Mouse (Mus musculus) T-cell, adult 2 months (primary cell): ENCODE results near the gene Smim11.

Source experiments
- DNase-seq: peaks from one replicate; pipeline ENCODE4 v3.0.0; 2022; ENCODE audit warnings: low spot score

Smim11 gene

DNA sequence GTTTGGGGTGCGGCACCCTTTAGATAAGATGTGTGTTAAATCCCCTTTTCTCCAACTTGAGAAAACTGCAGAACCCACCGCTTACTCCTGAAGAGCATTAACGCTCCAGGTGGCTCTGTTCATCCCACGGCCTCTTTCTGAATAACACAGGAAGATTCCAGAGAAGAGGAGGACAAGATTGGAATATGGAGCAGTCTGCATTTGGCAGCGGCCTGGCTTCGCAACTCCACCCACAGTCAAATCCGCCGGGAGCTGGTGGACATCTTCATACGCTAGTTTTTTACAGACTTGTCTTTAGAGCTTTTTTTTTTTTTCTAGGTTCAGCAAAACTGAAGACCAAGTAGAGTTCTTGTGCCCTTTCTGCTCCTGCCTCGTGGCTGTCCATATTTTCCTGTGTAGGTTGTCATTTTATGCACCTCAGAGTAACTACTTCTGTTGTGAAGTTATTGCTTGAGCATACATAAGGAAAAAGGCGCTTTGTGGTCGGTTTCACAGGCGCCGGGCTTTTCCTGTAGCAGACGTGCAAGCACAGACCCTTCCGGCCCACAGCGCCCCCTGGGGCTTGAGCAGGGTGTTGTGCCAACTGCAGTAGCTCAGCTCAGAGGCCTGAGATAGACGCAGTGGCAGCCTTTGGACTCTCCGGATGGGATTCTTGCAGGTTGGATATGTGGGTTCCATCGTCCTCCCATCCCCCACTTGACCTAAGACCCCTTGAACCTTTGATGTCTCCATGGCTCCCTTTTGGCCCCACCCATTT is 18.4 kb downstream of the Smim11 start:
- peak; percentile 63 for DNase-seq

DNA sequence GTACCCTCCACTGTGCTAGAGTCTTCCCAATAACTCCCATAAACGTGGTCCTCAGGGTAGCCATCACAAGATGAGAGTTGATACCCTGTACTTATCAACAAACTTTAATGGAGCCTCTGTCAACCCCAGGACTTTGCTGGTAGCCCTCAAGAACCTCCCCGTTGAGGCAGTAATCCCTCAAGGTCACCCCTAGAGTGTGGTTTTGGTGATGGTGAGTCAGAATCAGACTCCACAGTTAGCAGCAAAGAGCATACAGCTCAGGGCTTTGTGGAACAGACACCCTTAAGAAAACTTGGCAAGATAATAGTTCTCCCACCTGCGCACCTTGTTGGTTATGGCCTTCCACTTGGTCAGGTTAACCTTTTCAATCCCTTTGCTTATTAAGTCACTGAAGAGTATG is 19.3 kb downstream of the Smim11 start:
- no peak for DNase-seq

DNA sequence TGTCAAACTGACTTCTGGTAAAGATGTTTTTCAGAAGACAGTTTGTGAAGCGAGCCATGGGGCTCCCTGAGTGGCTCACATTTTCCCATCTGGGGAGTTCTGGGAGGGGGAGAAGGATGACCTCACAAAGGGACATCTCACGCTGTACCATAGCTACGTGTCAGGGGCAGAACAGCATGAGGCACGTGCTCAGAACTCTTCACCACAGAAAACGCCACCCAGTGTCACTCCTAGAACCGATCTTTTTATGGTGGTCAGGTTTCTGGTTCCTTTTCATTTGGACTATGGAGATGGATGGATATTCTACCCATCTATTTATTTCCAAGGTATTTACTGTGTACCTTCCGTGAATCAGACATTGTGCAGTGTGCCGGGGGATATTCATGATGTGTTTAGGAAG is 20.3 kb downstream of the Smim11 start, which contains the start of gene Fam243:
Gene Fam243 (minus strand): TSS at position 101 of the 400 bp plus-strand sequence.
- DNase-seq: no peak

DNA sequence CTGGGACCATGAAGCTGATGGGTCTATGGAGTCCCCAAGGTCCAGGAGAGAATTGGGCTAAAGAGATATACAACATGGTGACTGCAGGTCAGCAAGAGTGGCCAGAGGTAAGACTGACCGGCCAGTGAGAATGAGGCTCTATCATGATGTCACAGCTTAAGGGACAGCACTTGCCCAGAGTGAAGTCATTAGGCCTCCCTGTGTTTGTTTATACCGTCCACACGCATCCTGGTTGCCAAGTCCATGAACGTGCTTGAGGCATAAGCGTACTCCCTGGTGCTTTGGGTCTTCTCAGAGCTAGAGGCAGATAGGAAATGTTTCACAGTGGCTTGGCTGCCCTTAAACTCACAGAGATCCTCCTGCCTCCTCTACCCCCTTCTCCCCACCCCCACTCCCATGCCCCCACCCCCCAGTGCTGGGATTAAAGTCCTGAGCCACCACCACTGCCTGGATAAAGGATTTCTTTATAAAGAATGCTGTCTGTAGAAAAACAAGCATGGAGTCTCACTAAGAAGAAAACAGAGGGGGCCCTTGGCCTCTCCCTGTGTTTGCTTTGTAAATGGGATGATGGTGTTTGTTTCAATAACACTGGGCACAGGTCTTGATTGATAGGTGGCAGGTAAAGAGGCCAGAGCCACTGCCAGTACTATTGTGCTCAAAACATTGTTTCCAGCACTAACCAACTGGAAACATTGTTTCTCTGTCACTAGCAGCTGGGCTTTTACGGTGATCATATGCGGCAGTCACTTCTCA is 23.4 kb downstream of the Smim11 start:
- DNase-seq: no peak

DNA sequence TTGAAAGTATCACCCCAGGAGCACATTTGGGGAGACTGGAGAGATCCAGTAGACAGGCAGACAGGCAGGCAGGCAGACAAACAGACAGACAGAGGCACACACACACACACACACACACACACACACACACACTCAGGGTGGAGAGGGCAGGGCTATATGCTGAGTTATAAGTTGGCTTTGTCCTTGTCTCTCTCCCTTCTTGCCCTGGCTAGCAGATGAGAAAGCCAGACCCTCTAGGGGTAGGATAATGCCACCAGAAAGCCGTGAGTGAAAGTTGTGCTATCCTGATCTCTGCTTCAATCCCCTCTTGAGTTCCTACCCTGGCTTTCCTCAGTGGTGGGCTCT is 23.9 kb downstream of the Smim11 start:
- DNase-seq: no peak

DNA sequence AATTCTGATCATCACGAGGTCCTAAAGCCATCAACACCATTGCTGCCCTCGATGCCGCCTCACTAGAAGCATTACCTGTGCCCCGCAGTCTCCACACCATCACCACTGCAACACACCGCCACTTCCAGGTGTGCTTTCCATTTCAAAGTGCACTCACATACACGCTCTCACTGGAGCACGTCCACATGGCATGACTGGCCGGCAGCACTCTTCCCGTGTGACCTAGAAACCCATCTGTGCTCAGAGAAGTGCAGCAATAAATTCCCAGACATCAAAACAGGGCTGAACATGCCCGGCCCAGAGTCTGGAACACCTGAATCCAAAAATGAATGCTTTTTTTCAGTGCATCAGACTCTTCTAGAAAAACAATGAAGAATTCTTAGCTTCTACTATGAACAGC is 26.8 kb downstream of the Smim11 start:
- DNase-seq: no peak

DNA sequence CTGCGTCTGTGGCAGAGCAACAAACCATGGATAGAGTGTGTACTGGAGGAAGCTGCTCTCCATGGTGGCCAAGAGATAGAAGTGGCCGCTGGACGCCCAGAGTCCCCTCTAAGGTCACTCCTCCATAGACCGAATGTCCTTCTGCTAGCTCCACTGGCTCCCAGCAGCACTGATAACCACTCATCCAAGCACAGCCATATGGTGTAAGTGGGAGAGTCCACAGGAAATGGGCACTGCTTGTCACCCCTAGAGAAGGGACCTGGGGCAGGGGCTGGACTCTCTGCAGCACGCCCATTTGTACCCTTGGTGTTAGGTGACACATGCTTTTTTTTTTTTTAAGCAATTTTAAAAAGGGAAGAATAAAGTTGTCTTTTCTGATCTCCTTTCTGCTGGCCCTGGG is 29.9 kb downstream of the Smim11 start:
- no peak for DNase-seq

DNA sequence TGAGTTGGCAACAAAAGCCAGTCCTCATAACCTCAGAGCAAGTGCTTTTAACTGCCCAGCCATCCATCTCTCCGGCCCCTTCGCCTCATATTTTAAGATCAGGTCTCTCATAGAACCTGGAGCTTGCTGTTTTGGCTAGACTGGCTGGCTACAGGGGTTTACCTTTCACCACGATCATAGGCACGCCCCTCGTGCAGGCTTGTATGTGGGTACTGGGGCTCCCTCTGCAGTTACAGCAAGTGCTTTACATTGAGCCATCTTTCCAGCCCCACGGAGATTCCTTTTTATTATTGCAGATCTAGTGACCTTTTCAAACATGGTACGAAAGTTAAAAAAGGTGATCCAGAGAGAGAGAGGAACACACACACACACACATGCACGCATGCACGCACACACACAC is 33.5 kb downstream of the Smim11 start:
- DNase-seq: no peak

DNA sequence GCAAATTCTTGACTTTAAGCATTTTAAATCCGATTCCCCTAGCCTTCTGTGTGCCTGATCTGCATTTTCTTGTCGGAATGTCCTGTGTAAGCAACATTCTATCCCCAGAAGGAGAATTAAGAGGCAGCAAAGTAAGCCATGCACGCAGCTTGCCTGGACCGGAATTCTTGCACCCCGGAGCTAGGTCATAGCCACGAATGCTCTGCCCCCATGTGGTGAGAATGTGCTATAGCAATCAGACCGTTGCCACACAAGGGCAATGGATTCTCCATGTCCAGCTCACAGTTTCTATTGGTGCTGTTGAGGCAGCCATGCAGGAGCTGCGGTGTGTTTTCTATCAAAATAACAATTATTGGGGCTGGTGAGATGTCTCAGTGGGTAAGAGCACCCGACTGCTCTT is 35.2 kb downstream of the Smim11 start:
- DNase-seq: peak; percentile 40

DNA sequence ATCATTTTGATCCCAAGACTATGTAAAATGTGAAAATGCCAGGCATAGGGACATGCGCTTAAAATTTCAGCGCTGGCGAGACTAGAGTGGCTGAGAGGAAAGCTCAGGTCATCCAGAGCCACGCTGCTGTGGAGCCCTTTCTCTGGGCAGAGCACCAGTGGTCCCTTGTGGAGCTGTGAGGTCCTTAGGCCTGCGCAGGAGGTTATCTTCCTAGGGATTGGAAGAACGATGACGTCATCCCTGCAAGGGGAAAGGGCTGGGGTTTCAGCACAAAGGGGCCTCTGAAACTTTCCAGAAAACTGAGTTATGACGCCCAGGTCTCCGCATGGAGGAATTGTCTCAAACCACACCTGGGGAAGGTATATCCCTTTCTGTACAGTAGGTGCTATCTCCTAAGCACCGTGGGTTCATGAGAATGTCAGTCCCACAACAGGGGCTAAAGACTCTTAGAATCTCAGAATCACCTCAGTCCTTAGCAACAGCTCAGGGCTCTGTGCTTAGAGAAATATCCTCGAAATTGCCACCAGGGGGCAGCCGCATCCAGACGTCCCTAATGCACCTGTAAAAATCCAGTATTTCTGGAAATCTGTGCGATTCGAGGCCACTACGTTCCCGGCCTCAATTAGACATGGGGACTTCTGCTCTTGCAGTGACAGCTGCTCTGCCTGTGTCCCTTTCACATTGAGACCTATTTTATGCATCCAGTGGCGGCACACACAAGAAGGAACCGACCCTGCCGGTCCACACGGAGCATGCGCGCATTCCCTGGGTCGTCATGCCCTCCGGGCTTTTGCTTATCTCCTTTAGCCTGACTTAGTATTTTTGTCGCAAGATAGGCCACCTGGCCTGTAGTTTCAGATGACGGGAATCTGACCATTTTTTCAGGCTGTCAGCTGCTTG is 39.8 kb downstream of the Smim11 start:
- peak; percentile 20 for DNase-seq

DNA sequence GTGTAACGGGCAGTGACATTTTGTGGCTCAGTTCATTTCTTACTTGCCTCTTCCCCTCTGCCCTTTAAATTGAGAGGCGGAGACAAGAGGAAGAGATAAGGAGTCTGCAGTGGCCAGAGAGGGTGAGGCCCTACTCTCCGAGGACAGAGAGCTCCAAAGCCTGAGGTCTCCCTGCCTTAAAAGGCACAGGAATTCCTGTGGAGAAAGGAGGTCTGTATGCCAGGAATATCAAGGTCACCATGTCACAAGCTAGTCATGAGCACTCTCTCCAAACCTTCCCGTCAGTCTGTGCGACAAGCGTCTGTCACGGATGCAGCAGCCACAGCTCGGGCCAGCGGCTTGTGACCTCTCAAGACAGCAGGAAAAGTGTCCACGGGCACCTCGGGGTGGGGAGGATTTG is 44.1 kb downstream of the Smim11 start:
- DNase-seq: no peak

DNA sequence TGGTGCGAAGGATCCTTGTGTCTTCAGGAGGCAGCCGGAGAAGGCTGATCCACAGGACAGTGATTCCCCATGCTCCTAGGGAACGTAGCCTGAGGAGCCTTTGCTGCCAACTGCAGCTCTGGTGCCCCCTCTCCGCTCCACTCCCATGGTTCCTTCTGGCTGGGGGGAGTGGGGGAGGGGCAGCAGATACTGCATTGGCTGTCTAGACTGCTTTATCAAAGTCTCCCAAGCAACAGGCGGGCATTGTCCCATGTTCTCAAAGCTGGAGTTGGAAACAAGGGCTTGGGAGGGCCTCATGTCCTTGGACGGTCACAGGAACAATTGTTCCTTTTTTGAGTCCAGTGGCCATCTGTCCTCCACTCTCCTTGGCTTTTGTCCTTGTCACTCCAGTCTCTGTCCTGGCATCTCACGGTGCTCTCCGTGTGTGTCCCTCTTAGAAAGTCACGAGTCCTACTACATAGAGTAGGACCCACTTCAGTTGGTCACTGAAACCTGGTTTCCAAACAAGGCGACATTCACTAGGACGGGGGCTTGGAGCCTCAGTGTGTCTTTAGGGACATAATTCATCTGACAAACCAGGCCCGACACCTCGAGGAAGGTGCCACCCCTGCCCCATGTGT is 45.3 kb downstream of the Smim11 start:
- DNase-seq: no peak

DNA sequence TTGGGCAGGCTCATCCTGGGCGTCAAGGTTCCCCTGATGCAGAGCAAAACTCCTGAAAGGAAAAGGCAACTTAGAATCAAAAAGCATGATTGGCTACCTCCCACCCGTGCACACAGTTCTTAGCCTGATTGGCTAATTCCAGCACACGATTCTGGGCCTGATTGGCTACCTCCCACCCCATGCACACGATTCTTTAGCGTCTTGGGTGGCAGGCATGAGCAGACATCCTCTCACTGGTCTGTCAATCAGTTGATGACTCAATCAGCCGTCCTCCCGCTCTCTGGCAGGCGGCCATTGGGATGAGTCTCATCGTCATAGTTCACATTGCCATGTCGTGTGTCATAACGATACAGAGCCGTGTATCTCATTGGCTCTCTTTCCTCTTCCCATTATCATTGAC is 47.9 kb downstream of the Smim11 start:
- no peak for DNase-seq

DNA sequence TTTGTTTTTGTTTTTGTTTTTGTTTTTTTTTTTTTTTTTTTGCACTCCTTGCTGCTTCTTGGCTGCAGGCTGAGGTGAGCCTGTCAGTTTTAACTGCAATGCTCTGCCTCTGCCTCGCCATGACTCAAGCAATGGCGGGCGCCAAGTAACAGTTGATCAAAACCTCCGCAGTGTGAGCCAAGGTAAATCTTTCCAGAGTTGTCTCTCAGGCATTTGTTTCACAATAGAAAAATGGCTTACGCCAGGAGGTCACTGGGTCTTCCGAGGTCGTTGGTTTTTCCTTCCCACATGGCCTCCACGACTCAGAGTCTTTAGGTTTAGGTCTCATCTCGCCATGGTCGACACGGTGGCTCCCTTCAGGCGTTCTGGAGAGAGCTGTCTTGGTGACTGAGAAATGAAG is 52.2 kb downstream of the Smim11 start:
- DNase-seq: no peak

DNA sequence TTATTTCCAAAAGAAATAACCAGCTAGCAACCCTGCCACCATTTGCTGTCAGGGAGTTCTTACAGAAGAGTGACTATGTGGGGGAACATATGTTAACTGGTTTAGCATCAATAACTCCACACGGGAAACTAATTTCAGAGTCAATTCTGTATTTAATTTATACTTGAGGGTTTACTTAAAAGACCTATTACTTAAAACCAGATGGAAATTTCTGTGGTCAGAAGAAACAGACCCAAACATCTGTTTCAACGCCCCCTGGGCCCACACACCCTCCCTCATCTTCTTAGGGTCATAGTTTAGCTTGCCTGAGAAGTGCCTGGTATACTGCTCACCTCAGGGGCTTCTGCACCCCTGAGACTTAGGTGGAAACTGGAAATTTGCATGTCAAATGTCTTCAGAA is 52.8 kb downstream of the Smim11 start:
- DNase-seq: no peak

DNA sequence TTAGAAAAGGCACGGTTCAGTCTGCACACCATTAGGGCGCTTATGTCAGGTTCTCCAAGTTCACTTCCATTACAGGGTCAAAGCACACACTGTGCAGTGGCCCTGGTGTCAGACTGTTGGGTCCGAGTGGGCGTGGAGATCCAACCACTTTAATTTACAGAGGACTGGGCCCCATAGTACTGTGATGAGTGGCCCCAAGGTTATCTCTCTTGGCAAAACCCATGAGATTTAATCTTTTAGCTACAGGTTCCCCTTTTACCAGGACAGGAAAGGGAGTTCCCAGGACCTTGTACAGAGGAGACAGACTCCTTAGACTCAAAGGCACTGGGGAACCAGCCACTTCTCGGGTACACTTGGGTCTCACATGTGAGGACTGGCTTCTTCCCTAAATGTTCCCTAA is 54.3 kb downstream of the Smim11 start:
- no peak for DNase-seq

DNA sequence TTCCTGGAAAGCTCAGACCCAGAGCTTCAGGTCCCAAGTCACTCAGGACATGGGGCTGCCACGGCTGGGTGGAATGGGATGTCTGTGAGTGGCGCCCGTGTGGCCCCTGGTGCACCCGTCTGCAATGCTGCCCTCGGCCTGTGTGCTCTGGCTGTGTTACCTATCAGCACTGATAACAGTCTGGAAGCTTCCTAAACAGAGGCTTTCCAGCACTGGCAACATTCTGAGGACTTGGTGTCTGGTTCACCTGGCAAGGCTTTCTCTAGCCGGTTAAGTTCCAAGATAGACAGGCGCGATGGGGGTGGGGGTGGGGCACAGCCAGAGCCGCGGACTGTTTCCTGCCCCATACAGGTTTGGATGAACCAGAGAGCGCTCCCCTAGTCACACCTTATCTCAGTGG is 54.9 kb downstream of the Smim11 start:
- no peak for DNase-seq

DNA sequence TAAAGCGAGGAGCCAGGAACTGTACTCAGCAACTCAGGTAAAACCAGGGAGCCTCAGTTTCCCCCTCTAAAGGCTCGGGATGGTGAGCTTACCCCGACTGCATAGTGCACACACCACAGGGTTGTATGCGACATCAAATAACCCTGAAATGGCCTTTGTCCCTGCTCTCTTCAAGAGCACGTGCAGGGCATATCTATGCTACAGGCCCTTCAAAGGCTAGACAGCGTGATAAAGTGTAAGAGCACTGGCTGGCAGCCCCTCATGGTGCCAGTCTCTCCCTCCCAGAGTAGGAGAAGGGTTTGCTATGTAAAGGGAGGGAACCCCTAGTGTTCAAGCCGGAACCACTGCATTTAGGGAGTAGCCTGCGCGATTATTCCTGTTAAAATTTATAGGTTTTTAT is 55.9 kb downstream of the Smim11 start:
- no peak for DNase-seq

DNA sequence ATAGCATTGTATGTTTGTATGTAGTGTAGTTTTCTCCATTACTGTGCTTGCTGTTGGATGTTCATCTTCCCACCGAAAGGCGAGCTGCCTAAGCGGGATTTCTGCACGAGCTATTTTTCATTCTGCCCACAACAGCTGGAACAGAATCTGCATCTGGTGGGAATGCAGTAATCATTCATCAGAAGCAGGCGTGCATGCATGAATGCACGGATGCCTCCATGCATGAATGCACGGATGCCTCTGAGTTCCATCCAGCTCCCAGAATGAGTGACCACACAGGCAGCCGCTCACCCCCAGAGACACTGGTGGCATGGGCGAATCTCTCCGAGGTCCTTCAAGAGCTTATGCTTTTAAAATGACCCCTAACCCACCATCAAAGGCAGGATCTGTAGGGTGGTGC is 56.5 kb downstream of the Smim11 start:
- DNase-seq: no peak

DNA sequence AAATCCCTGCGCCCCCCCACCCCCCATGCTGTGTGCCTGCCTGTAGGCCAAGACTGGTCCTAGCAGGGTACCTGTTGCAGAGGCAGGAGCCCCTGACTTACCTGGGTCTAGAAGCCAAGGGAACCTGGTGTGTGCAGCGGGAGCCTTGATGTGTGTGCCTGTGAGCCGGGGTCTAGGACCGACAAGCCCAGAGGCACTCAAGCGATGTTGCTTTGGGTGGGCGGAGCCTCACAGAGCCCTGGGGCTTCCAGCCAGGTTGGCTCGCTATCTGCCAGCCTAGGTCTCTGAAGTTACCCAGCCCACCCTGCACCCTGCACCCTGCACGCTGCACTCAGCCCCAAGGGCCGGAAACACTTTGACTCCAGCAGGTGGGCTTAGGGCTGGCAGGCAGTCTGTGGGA is 57.6 kb downstream of the Smim11 start:
- DNase-seq: no peak

DNA sequence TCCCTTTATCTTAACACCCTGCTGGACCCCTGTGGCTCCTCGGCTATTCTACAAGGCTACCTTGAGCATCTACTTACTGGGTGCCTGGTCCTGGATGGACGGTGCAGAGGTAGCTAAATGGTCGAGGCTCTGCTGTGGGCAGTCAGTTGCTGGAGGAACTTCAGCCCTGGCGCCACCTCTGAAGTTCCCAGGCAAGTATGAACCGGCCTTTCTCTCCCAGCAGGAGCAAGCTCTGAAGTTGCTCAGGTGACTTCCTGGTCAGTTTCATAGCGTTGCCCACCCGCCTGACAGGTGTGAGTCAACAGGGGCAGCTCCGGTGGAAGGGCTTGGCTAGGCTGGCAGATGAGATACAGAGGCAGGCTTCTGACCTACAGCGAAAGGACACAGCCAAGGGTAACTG is 58.1 kb downstream of the Smim11 start, which contains the start of gene Kcne1:
Gene Kcne1 (minus strand): TSS at position 240 of the 400 bp plus-strand sequence.
- DNase-seq: no peak

DNA sequence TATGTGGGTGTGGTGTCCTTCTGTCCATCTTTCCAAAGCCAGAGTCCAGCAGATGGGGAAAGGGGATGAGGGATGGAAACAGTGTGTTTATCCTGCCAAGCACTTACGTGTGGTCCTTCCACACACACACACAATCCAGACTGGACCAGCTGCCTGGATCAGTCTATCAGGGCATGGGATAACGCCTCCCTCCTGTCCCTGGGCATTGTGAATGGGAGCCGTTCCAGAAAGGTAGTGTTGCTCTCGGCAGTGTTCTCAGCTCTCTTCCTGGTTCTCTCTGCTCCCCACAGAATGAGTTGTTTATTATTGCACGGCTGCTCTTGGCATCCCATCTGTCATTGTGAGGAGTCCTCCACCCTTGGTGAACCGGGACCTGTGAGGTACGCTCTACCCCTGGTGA is 59.6 kb downstream of the Smim11 start:
- DNase-seq: no peak
